Mouse (Mus musculus): Measurements from ENCODE around the gene Alyref.

The Alyref gene

GRCm38 (mm10) chr11:120598283-120598989 lies at the start of gene Alyref, which contains the start of gene Anapc11:
TSS of gene Alyref (minus strand) at chr11:120598365.
TSS of gene Anapc11 (plus strand) at chr11:120598421.
- DNase-seq (ENCODE audit: inconsistent age in 2 of 2, low spot score in 1 of 2), result peak; percentile 96 to 97

GRCm38 (mm10) chr11:120647047-120647830 lies 49.1 kb upstream of the Alyref start:
- no peak for DNase-seq (ENCODE audit: inconsistent age in 2 of 2, low spot score in 1 of 2)

DNA sequence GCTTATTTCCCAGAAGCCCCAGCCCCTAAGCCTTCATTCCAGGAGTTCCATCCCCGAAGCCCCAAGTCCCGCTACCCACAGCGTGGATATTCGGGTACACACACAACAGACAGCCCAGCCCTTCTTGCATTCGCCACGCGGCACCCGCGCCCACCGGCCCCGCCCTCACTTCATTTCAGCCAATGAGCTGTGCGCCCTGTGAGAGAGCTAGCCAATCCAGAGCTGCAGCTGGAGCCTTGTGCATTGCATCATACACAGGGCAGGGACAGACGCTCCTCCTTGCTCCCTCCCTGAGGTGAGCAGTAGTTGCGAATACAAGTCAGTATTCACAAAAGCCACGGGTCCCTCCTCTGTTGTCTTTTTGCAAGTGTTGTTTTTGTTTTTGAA lies 45.4 kb upstream of the Alyref start, which contains the start of gene Pycr1:
TSS of gene Pycr1 (minus strand) at position 169 of the 387 bp plus-strand sequence.
- DNase-seq (ENCODE audit: inconsistent age in 2 of 2, low spot score in 1 of 2), result peak; percentile 94 to 97

- DNase-seq (ENCODE audit: inconsistent age in 2 of 2, low spot score in 1 of 2), result no peak
Measured at GRCm38 (mm10) chr11:120642939-120643600, 44.9 kb upstream of the Alyref start.

DNA sequence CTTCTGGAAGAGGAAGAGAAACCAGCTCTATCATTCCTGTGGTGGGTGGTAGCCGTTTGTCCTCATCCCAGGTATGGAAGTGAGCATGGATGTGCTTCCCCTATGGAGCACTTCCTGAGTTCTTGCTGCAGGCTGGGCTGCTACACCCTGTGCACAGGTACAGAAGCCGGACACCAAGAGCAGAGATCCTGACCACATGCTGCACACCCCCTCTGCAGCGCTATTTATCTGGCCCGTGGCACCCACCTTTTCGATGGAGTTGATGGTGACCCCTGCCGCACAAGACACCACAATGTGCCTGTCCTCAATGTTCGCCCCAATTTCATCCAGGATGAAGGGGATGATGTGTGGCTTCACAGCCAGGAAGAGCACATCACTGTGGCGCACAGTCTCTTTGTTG lies 43.7 kb upstream of the Alyref start:
- no peak for DNase-seq (ENCODE audit: inconsistent age in 2 of 2, low spot score in 1 of 2)

DNA sequence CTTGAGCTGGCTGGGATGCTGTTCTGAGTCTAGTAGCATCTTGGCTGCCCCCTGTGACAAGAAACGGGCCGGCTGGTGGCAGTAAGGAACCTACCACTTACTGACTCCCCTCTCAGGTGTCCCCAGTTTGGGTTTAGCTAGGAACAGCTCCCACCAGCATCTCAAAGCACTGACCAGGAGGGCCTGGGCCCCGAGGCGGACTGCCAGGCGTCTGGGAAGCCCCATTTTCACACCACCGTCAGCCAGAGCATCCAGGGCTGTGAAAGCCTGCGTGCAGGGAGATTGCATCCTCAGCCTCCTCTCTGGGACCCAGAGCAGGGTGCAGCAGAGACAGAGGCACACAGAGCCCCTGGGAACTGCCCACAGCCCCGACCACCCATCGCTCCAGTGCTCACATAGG lies 43.1 kb upstream of the Alyref start:
- DNase-seq (ENCODE audit: inconsistent age in 2 of 2, low spot score in 1 of 2), result no peak

DNA sequence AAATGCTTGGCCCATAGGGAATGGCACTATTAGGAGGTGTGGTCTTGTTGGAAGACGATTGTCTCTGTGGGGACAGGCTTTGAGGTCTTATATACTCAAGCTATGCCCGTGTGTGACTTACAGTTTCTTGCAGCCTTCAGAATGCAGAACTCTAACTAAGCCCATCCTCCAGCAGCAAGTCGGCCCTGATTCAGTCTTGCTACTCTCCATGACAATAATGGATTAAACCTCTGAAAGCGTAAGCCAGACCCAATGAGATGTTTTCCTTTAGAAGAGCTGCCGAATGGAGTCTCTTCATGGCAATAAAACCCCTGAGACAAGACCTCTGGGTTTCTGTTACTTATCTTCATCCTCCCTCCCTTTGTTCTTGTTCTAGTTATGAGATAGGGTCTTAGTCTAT lies 36.6 kb upstream of the Alyref start:
- no peak for DNase-seq (ENCODE audit: inconsistent age in 2 of 2, low spot score in 1 of 2)

- peak; percentile 96 to 97 for DNase-seq (ENCODE audit: inconsistent age in 2 of 2, low spot score in 1 of 2)
Measured at GRCm38 (mm10) chr11:120633520-120634343, 35.6 kb upstream of the Alyref start, which contains the start of gene Mafg. TSS of gene Mafg (minus strand) at chr11:120633600.

- DNase-seq (ENCODE audit: inconsistent age in 2 of 2, low spot score in 1 of 2), result peak; percentile 90 to 96
Measured at GRCm38 (mm10) chr11:120632559-120633519, 34.7 kb upstream of the Alyref start.

GRCm38 (mm10) chr11:120631726-120632448 lies 33.7 kb upstream of the Alyref start:
- peak; percentile 18 to 54 for DNase-seq (ENCODE audit: inconsistent age in 2 of 2, low spot score in 1 of 2)

GRCm38 (mm10) chr11:120630881-120631725 lies 32.9 kb upstream of the Alyref start:
- DNase-seq (ENCODE audit: inconsistent age in 2 of 2, low spot score in 1 of 2), result peak; percentile 16 to 60

DNA sequence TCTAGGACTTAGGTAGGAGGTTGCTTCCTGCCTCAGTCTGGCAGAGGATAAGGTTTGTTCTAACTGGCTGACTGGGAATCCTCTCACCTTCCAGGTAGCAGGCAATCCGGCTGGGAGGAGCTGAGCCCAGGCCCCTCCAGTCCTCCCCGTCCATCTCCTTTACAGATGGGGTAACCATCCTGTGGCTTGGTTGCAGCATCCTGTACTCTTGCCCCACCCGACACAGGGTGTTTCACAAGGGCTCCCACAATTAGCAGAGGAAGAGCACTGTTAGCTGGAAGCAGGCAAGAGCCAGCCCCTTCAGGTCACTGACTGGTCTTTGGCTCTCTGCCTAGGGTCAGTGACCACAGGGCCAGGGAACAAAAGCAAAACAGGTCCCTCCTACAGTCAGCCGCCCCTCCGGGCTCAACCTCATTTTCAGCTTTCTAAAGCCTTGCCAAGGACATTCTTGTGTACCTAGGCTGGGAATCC lies 32.3 kb upstream of the Alyref start:
- peak; percentile 67 to 79 for DNase-seq (ENCODE audit: inconsistent age in 2 of 2, low spot score in 1 of 2)

DNA sequence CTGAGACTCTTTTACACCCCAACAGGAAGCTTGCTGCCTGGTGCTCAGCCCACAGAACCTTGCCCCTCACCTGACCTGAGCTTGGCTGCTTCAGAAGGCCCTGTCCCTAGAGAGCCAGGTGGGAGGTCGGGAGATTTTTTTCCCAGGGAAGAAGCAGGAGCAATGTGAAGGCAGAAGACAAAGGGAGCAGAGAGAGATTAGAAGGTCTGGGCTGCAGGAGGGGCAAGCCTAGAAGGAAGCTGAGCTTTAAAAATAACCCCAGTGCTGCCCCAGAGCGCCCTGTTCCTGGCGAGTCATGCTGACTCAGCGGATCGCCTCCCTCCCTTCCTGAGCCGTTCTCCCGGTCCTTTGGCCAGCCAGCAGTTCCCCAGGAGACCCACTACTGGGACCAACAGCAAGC lies 31.7 kb upstream of the Alyref start:
- peak; percentile 78 to 82 for DNase-seq (ENCODE audit: inconsistent age in 2 of 2, low spot score in 1 of 2)

DNA sequence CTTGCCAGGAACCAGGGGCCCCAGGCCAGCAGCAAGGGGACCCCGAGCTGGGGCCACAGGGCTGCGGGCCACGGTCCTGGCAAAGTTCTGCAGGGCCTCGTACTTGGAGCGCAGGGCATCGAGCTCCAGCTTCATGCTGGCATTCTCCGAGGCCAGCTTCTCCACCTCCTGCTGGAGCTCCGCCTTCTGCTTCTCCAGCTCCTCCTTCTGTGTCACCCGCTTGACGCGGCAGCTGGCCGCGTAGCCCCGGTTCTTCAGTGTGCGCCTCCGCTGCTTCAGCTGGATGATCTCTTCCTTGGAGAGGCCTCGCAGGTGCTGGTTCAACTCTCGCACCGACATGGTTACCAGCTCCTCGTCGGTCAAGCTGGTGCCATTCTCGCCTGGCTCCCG lies 31.2 kb upstream of the Alyref start:
- peak; percentile 68 to 82 for DNase-seq (ENCODE audit: inconsistent age in 2 of 2, low spot score in 1 of 2)

GRCm38 (mm10) chr11:120628601-120629340 lies 30.6 kb upstream of the Alyref start:
- peak in 1 of 2 experiments; percentile 31 for DNase-seq (ENCODE audit: inconsistent age in 2 of 2, low spot score in 1 of 2)

GRCm38 (mm10) chr11:120627468-120628300 lies 29.5 kb upstream of the Alyref start:
- peak; percentile 27 to 50 for DNase-seq (ENCODE audit: inconsistent age in 2 of 2, low spot score in 1 of 2)

Measured in adrenal gland, adult (tissue).